Mouse (Mus musculus) common myeloid progenitor, adult 5-6 weeks (primary cell): Measurements from ENCODE around the gene Fars2. TPM values are rescaled to one million over a fixed set of nuclear protein-coding genes. Genes with fewer than 3 reads are reported as not detected.

Experiments used
- ATAC-seq: replicated peaks from 2 replicates; pipeline ENCODE4 v1.8.0; 2016; ENCODE audit warnings: low read depth, mild to moderate bottlenecking, moderate TSS enrichment, inconsistent platforms; ENCODE audit not compliant: poor library complexity, severe bottlenecking
- total RNA-seq: library from RNA; stranded (forward); fragments of 200-1000, 187-1606 nt; gene quantifications from 2 replicates; pipeline ENCODE4 v1.2.3, GENCODE M21; 2017

Gene Fars2
- total RNA-seq, 1 experiment from 2014 or later = 62.3 TPM

DNA sequence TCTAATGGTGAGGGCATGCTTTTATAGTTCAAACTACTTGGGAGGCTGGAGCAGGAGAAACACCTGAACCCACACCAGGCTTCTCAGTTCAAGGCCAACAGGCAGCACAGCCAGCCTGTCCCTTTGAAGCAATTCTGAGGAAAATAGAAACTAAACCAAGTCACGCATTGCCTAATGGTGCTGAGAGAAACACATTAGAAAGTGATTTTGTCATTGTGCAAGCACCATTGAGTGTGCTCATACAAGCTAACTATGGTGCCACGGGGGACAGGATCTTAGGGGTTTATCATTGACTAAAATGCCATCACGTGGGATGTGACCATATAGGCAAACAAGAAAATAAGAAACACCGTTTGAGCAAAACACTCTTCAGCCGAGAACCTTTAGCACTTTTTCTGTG, 489.5 kb downstream of the Fars2 start:
- ATAC-seq = no peak

DNA sequence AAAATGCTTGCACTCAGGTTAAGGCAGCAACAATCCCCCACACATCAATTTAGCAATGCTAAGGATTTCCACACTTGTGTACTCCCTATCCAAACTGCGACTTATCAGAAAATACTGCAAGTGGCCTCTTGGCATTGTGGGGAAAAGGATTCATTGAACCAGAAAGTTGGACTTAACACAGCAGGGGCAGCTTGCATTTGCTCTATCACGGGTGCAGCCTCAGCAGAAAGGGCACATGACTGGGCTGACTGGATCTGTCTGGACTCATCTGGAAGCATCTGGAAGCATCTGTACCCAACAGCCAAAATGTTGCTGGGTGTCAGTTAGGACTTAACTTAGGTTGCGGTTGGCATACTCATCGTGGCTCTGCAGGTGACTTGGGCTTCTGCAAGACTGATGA, 490.7 kb downstream of the Fars2 start:
- ATAC-seq = no peak

DNA sequence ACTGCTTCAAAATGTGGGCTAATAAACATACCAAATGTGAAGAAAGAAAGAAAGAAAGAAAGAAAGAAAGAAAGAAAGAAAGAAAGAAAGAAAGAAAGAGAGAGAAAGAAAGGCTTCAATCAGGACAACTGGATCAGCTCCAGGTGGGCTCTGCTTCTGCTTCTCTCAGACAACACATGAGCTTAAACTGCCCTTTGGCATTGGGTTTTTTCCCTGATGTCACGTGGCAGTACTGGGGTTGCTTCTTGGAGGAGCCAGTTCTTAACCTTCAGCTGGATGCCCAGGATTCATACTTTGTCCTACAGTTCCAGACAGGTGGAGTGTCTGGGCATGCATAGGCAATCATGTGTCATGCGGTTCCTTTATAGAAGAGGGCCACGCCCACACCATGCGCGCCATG, 493.2 kb downstream of the Fars2 start:
- ATAC-seq = no peak

DNA sequence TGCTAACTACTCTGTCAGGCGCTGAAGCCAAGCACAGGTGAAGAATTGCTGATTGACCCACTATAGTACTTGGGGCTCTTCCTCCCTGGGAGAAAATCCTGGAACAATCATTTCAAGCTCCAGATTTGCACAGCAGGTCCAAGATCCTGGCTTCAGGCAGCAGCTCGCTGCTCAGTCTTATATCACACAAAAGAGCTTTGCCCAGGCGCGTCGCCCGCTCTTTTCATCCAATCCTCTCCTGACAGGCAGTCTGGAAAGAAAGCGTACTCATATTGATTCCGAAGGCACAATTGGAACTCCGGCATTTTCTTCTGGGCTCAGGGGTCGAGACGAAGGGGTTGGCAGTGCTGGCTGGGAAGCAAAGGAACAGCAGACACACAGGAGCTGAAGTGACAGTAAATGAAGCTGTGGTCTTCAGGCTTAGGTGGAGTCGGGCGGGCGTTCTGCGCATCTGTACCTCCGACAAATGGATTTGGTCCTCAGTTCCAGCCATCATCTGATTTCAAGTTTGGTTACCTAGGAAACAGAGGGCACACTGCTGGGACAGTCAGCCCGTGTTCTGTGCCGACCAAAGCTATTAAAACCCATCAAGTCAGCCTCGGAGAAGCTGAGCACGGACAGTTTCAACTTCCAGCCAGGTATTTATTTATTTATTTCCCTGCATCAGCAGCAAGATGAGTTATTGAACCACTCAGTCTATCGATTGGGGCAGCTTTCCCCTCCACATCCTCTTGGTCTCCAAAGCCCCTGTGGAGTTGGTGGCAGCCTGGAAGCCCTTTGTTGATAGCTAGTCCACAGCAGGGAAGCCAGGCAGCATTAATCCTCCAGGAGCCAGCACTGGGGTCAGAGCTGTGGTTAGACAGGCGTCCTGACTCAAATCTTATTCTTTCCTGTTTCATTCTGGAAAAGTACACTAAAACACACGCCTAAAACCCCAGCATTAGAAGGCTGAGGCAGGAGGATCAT, 495.9 kb downstream of the Fars2 start:
- no peak for ATAC-seq

DNA sequence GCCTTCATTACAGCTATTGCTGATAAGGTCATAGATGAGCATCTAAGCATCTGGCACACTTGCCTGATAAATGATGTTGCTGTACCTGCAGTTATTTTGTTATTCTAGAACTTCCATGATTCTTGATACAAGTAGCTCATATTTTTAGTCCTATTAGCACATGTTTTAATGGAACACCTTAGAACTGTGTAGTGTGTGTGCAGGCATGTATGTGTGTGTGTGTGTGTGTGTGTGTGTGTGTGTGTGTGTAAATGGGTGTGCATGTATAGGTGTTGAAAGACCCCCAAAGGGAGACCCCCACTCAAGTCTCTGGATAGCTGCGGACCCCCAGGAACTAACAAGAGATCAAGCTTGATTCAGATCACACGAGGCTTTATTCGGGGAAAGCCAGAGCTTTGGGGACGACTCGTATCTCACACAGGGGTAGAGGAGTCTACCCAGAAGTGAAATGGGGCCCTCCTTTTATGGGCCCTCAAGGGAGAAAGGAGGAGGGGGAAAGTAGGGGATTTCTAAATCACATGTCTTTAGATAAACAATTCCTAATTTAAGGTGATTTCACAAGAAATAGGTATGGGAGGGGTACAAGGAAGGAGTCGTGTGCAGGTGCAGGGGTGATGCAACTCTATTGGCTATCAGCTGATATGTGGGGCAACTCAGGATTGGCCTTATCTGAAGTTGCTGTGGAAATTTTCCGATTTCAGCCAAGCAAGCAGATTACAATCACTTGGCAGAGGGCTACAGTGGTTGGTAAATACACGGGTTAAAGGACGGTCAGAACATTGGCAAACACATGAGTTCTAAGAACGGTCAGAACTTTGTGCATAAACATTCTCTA, 503.5 kb downstream of the Fars2 start:
- no peak for ATAC-seq

DNA sequence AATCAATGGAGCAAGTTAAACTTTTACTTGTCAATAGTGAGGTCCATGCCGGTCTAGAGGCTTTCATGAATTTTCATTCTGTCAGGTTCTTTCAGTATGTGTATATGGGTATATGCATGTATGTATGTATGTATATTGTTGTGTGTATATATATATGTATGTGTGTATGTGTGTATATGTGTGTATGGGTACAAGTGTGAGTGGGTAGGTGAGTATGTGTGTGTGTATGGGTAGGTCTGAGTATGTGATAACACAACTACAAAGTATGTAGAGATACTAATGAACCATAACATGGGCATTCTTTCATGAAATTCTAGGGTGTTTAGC, 504.1 kb downstream of the Fars2 start:
- ATAC-seq = no peak

DNA sequence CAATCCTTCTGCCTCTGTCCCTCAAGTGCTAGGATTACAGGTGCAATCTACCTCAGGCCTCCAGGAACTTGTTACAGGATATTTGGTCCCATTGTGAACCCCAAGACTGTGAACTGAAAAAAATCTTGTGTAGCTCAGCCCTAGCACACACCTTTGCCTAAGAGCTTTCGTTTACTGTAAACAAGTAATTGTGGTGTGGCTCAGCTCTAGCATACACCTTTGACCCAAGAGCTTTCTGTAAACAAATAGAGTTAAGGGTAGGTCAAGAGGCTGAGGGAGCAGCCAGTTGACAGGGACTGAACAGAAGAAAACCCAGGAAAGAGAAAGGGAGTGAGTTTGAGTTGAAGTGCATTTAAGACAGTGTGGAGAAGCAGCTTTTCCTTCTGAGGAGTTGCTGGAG, 506.3 kb downstream of the Fars2 start:
- ATAC-seq = no peak

DNA sequence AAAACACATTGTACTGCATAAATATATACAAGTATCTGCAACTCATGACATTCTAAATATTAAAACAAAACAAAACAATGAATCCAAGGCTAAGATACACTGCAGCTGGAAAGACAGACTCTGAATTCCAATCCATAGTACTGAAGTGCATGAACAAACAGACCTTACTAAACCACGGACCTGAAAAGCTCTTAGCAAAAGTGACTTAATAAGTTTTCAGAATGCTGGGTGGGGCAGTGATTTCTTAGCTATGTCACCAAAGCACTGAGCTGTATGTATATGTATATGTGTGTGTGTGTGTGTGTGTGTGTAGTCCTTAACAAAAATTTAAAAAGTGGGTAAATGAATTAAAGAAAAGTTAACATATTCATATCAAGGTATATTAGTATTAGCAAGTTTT, 511.9 kb downstream of the Fars2 start:
- no peak for ATAC-seq

DNA sequence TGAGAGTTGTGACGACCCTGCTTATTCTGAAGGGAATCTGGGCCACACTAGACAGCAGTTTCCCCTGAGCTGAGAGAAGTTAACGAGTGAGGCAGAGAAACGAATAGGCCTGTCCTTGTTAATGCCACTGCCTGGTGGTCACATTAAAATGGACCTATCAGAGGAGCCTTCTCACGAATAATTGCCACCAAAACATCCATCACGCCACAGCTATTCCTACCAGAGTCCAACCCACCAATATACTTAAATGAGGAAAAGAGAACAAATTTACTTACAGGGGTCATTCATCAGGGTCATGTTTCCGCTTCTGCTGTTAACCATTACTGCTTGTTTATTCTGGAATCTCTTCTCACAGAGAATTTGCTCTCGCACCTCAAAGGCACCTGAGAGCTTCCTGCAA, 531.0 kb downstream of the Fars2 start:
- ATAC-seq = no peak

DNA sequence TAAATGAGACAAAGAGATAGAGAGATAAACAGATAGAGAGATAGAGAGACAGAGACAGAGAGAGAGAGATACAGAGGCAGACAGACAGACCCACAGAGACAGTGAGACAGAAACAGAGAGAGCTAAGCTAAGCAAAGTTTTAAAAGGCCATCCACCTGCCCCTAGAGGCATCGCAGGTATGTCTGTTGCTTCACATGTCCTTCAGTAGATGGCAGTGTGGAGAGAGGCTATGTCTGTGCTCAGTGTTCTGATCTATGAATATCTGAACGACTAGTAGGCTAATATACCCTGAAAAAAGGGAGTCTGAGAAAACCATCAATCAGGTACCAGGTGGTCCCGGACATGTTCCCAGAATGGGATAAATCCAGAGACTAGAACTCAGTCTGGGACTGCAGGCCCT, 537.0 kb downstream of the Fars2 start:
- ATAC-seq = no peak

DNA sequence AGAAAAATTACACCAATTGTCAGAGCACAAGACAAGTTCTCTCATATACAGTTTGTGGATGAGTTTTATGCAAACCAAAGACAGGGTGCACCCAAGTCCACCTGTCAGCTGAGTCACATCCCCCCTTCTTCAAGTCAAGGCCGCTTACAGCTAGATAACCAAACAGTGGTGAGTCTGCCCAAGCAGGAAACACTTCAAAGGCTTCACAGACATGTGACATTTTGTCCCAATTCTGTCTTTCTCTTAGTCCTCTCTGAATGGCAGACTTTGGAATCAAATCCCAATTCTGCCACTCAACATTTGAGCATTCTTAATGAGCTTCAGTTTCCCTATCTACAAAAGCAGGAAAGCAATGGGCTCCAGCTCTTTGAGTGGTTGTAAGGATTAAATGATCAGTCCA, 562.1 kb downstream of the Fars2 start:
- no peak for ATAC-seq

DNA sequence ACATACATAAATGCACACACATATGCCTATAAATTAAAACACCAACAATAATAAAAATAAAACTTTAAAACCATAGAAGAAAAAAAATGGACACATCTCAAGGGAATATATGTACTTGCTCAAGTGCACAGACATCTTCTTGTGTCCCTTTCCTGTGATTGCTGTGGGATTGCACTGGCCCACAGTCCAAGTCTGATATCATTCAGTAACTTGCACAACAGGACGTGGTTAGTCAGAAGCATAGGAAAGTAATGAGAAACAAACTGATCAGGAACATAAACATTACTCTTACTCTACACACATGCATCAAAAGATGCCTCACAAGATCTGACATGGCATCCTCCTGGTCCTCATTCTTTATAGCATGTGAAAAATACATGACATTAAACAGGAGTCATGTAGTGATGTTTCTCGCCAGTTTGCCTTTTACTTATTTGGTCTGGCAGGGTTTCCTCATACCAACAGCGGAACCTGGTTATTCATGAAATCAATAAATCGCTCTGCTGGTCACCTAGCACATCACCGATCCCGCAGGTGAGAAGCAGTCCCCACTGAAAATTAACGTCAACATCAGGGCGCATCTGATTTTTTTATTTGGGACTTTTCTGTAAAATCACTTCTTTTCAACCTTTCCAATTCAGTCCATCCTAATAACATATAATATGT, 563.6 kb downstream of the Fars2 start:
- ATAC-seq = no peak

DNA sequence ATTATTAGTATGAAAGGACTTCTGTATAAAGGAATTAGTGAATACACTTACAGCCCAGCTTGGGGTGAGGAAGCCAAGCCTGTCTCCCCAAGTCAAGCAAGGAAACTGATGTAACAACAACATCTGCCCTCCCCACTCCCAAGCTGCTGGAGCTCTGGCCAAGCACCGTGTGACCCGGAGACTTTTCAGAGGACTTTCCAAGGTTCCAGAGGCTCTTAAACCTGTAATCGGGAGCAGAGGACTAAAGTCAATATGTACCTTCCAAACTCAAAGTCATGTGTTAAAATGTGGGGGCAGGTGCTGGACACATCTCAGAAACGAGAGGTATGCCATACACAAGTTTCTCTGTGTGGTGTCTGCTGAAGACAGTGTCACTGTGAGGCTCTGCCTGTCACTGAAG, 566.4 kb downstream of the Fars2 start:
- no peak for ATAC-seq

DNA sequence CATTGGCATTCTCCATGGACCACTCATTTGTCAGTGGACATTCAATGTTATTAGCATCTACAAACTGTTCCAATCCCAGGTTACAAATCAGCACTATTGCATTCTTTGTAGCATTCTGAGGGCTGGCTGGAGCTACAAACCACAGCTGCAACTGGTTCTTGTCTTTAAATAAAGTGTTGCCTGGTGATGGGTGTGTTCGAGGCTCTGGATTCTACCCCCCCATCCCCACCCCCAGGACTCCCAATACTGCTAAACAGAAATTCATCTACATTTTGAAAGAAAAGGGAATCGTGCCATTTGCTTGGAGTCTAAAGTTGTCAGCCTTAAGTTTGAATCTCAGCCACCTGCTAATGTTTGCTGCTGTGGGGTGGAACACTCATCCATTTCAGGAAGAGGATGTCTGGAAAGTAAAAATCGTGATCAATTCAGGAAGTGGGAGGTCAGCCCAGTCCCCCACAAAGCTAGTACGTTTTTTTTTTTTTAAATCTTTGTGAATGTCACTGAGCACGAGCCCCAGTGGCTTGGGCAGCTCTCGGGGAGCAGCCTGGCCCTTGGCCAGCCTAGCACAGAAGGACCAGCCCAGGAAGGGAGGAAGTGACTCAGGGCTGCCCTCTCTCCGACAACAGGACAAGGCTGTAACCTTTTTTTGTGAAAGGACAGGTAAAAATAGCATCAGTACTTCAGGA, 578.4 kb downstream of the Fars2 start:
- peak; percentile 74 for ATAC-seq

DNA sequence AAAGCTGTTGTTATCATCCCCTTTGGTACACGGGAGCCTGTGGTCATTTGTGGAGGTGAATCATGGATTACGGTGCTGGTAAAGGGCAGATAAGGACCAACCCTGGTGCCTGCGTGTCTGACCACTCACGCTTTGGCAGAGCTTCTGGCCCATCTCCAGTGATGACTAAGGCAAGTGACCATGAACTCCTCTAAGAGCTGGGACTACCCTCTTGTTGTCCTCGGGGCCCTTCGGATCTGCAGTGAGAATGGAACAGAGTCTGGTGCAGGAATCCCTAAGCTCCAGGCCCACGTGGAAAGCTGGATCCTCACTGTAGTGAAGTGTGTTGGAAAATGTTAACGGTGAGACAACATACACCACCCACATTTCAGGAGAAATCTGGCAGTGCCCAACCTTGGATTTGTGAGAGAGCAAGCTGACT, 579.1 kb downstream of the Fars2 start:
- ATAC-seq = 0 out of 2 replicates have a peak, but pooled peaks have one; percentile 25

DNA sequence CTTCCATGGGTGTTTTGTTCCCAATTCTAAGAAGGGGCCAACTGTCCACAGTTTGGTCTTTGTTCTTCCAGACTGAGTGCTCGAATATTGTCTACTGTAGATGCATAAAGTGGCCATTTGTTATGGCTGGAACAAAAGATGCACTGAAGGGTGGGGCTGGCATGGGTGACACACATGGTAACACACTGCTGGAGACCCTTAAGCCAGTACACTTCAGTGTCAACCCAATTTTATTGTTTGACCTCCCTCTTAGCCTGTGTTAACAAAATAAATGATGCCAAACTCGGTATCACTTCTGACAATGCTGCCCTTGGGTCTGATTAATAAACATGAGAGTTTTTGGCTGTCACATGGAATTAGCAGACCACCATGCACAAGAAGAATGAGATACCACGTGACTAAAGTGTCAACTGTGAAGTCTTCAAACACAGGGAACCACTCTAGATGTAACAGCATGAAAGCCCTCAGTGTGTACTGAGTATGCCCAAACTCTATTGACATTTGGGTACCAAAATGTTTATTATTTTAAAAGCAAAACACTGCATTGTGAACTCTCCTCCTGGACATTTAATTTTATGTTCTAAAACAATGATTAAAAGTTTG, 590.0 kb downstream of the Fars2 start:
- no peak for ATAC-seq

DNA sequence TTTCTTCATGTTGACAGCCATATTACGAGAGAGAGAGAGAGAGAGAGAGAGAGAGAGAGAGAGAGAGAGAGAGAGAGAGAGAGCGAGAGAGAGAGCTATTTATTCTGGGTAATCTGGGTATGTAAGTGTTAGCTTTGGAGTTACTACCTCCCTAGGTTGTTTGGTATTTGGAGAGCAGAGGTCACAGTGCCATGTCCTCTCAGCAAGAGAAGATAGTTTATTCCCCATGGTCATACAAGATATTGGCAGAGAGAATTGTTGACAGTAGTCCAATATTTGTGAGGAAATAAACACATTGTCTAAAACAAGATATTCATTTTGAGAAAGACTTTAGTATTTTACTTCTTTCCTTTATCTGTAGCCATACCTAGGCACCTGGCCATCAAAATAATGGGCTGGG, 596.9 kb downstream of the Fars2 start:
- no peak for ATAC-seq

DNA sequence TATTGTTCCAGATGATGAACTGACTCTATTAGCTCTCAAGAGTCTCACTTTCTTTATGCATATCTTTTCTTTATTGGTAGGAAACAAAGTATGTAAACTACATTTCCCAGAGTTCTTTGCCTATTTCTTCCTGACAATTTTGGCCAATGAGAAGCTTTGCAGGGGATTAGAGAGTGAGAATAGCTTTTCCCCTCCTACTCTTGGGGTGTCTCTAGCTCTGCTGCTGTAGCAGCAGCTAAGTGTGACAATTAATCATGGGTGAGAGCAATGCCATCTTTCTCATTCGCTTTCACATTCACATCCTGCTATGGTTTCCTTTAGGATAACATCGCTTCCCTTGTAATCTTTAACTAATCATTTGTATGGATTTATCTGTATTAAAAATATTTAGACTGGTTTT, 599.5 kb downstream of the Fars2 start:
- no peak for ATAC-seq

DNA sequence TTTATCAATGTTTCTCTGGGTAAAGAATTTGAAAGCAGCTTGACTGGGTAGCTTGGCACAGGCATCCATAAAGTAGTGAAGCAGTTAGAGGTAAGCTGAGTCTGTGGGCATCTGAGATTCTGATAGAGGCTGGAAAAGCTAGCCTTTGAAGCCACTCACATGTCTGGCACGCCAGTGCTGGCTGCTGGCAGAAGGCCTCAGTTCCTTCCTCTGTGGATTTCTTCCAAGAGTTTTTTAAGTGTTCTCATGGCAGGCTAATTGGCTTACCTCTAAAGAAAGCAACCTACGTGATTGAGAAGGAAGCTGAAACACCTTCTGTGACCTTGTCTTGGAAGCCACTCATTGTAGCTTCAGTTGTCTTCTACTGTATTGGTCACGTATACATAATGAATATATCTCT, 600.2 kb downstream of the Fars2 start:
- no peak for ATAC-seq
